Mouse (Mus musculus) ES-E14 (cell line): ENCODE results near the gene Kpnb1. TPM values are rescaled to one million over a fixed set of nuclear protein-coding genes. Genes with fewer than 3 reads are reported as not detected.
A peak's percentile ranks its signal among the peaks of the same experiment; 100 is the strongest.

ENCODE experiments used
- DNase-seq: peaks from one replicate; pipeline ENCODE4 v3.0.0-alpha.2; 2013; ENCODE audit warnings: low read depth, low spot score
- H3K27ac ChIP-seq: 2 replicates; pipeline ENCODE4 v1.5.1; 2012; ENCODE audit warnings: low read depth, mild to moderate bottlenecking, low read length, moderate library complexity, mixed read lengths; ENCODE audit not compliant: poor library complexity, insufficient read depth, severe bottlenecking
- H3K36me3 ChIP-seq: 2 replicates; pipeline ENCODE4 v1.6.1; 2012; ENCODE audit warnings: mild to moderate bottlenecking, low read length, moderate library complexity, mixed read lengths; ENCODE audit not compliant: control insufficient read depth, poor library complexity, insufficient read depth, severe bottlenecking
- H3K4me1 ChIP-seq, 2 experiments: fragments of 150-350 bp in 1 of 2; sonication (generic) in 1 of 2; 2 replicates each; pipeline ENCODE4 v1.6.1; 2012; ENCODE audit warnings: low read length in 2 of 2, mild to moderate bottlenecking in 1 of 2, mixed read lengths in 1 of 2; ENCODE audit not compliant: control insufficient read depth in 2 of 2, insufficient read depth in 2 of 2, poor library complexity in 1 of 2
- H3K4me3 ChIP-seq, 2 experiments: fragments of 150-350 bp in 1 of 2; sonication (generic) in 1 of 2; 2 replicates each; pipeline ENCODE4 v1.5.1; 2012; ENCODE audit warnings: low read length in 2 of 2, low read depth in 1 of 2, mild to moderate bottlenecking in 1 of 2, mixed read lengths in 1 of 2; ENCODE audit not compliant: insufficient read depth in 1 of 2, poor library complexity in 1 of 2, severe bottlenecking in 1 of 2
- H3K9ac ChIP-seq: 2 replicates; pipeline ENCODE4 v1.6.1; 2012; ENCODE audit warnings: low read depth, mild to moderate bottlenecking, low read length, mixed read lengths; ENCODE audit not compliant: poor library complexity, insufficient read depth, severe bottlenecking
- H3K9me3 ChIP-seq: fragments of 150-350 bp; sonication (generic); 2 replicates; pipeline ENCODE4 v1.6.1; 2012; ENCODE audit warnings: low read depth, mild to moderate bottlenecking, low read length; ENCODE audit not compliant: control insufficient read depth, insufficient read depth
- CHD2 ChIP-seq: IDR thresholded peaks from 2 replicates; pipeline ENCODE4 v1.6.1; 2014; ENCODE audit warnings: mild to moderate bottlenecking, low read depth, low read length, inconsistent platforms
- HCFC1 ChIP-seq: IDR thresholded peaks from 2 replicates; pipeline ENCODE4 v1.6.1; 2012; ENCODE audit warnings: low read length, inconsistent platforms, borderline replicate concordance; ENCODE audit not compliant: insufficient read depth
- MAFK ChIP-seq: IDR thresholded peaks from 2 replicates; pipeline ENCODE4 v1.6.1; 2014; ENCODE audit warnings: mild to moderate bottlenecking, low read depth, low read length, inconsistent platforms; ENCODE audit not compliant: insufficient read depth
- ZC3H11A ChIP-seq: IDR thresholded peaks from 2 replicates; pipeline ENCODE4 v1.6.1; 2012; ENCODE audit warnings: low read depth, mild to moderate bottlenecking, inconsistent platforms, low read length, borderline replicate concordance
- ZNF384 ChIP-seq: IDR thresholded peaks from 2 replicates; pipeline ENCODE4 v1.6.1; 2012; ENCODE audit warnings: low read depth, low read length, inconsistent platforms
- in situ Hi-C, 2 experiments: fragments of 600-800 bp; cut with MboI; formaldehyde crosslinking; loops; one replicate each; pipeline ENCODE4 v1.15.1; 2025; ENCODE audit warnings: low sequenced_read_pairs in 2 of 2, inconsistent platforms in 1 of 2; ENCODE audit not compliant: unreplicated experiment in 2 of 2
- total RNA-seq: library from RNA; depleted of rRNA; stranded (reverse); fragments of 300-350 nt; gene quantifications from 2 replicates; pipeline ENCODE4 v1.2.3, GENCODE M21; 2012

Kpnb1 gene
- total RNA-seq, 1 experiment: 369 TPM

DNA sequence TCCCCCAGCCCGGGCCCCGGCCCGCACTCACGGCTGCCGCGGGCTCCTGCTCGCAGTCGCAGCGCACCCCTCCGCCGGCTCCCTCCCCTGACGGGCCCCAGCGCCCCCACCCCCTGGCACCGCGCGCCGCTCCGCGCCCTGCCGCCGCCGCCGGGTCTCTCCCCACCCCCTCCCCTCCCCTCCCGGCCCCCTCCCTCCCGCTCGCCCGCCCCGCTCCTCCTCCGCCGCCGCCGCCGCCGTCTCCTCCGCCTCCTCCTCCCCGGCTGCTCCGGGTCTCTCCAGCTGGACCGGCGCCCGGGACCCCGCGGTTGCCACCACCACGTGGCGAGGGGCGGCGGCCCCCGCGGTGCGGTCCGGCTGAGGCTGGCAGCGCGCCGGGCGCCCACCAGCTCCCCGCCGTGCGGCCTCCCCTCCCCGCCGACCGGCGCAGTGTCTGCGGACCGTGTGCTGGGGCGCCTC lies 36.3 kb downstream of the Kpnb1 start, which contains the start of gene Tbkbp1:
Gene Tbkbp1, minus strand, starts transcription at position 153 of the 459 bp plus-strand sequence.
- H3K4me3 ChIP-seq: peak within 1 kb of the TSS; percentile 90 to 92
- no peak for DNase-seq
- H3K4me1 ChIP-seq: peaks cover 4 to 24% of the 10 kb centered on the region in 2 experiments; a peak in 3 of 4 replicates
- TF ChIP-seq ZC3H11A (no peak), CHD2 (no peak), MAFK (no peak), ZNF384 (no peak), HCFC1 (no peak)
- no peaks in the 10 kb centered on the region; the same call in 1 of the 2 replicates for H3K36me3 ChIP-seq
- peak within 1 kb of the TSS; percentile 68 for H3K27ac ChIP-seq
- H3K9ac ChIP-seq: peak within 1 kb of the TSS; percentile 86
- no peaks in the 10 kb centered on the region for H3K9me3 ChIP-seq
- in situ Hi-C loops: loop anchor here (25.0 kb wide), 3 partner anchors 1086 to 1864 kb away; partner anchors contain the start of gene Top2a (in 1 of the 2)

DNA sequence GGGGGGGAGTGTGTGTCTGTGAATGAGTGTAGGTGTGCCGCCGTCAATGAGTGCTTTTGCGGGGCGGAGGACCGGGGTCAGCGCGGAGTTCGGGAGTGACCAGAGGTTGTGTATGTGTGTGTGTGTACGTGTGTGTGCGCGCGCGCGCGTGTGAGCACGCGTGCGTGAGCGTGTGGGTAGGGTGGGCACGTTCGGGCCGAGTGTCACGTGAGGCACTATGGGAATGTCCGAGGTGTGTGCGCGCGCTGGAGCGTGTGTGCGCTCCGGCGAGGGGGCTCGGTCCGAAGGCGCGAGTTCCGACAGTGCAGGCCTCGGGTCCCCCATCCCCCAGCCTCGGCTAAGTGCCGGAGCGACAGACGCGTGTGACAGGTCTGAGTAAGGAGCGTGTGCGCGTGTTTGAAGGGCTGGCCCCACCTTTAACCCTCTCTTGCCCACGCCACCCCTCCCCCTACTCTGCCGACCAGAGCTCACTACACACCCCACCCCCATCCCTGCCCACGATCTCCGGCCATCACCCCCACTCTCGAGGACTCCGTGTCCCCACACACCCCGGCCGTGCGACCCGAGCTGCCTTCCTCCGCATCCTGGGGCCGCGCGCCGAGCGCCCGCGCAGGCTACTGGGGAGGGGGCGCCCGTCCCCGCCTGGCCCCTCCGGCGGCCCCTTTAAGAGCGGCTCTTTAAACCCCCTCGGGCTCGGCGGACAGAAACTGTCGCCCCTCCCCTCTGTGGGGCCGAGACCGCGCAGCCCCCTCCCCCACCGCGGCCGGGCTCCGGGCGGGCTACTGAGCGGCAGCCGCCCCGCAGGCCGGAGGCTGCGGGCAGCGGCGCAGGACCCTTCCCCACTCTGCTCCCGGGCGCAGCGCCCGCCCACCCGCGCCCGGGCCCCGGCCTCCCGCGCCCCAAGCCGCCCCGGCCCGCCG lies 37.0 kb downstream of the Kpnb1 start:
- TF ChIP-seq HCFC1 (no peak), CHD2 (no peak), ZC3H11A (no peak), MAFK (no peak), ZNF384 (no peak)
- Histone ChIP-seq H3K9me3 (no peaks in the 10 kb centered on the region), H3K36me3 (no peaks in the 10 kb centered on the region; the same call in 1 of the 2 replicates), H3K4me1 (peaks cover 4 to 30% of the 10 kb centered on the region in 2 experiments; a peak in 3 of 4 replicates), H3K9ac (peak overlapping the region; percentile 86), H3K4me3 (peak overlapping the region; percentile 90 to 92), H3K27ac (peak overlapping the region; percentile 68)
- in situ Hi-C loops: loop anchor here (25.0 kb wide), 3 partner anchors 1087 to 1863 kb away; partner anchors contain the start of gene Top2a (in 1 of the 2)
- DNase-seq: no peak

DNA sequence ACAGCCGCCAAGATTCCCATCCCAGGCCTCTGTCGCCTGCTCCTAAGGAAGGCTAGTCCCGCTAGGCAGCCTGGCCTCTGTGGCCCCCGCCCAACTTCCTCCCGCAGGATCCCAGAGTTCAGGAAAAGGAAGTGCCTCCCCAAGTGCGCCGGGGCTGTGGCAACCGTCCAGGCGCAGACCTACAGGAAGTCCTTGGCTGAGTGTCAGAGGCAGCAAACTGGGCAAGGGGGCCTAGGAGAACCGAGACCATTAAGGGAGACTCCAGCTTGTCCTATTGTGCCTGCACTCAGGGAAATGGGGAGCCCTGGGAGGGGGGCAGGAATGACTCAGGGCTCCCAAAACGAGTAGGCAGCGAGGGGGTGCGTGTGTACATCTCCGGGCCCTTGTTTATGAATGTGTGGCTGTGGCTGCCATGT lies 37.7 kb downstream of the Kpnb1 start:
- DNase-seq: no peak
- H3K27ac ChIP-seq: peak overlapping the region; percentile 43; the same call in 1 of the 2 replicates

DNA sequence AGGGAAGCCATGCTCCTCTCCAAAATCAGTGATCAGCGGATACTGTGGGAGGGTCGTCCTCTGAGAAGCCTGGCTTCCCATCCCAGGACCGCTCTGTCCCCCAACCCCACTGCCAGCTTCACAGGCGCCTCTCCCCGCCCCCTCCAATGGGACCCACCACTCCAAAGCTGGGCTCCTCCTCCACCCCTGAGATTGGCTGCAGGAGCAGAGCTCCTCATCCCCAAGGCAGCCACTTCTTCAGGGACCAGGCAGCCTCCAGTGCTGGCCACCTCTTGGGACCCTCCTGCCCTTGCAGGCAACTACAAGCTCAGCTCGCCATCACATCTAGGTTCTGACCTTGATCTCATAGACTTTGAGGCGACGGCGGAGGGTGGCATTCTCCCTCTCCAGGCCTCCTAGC lies 38.7 kb downstream of the Kpnb1 start:
- Histone ChIP-seq H3K36me3 (no peaks in the 10 kb centered on the region; the same call in 1 of the 2 replicates), H3K4me1 (peaks cover 4 to 31% of the 10 kb centered on the region in 2 experiments; a peak in 3 of 4 replicates), H3K27ac (no peak overlapping the region)

More for the DNA sequence above, 37.7 kb downstream of the Kpnb1 start:
- in situ Hi-C loops: loop anchor here (25.0 kb wide), 3 partner anchors 1087 to 1863 kb away; partner anchors contain the start of gene Top2a (in 1 of the 2)
- no peaks in the 10 kb centered on the region for H3K9me3 ChIP-seq
- peak overlapping the region; percentile 86 for H3K9ac ChIP-seq
- TF ChIP-seq HCFC1 (no peak), ZNF384 (no peak), MAFK (no peak), ZC3H11A (no peak), CHD2 (no peak)
- H3K36me3 ChIP-seq: no peaks in the 10 kb centered on the region; the same call in 1 of the 2 replicates
- peak overlapping the region; percentile 90 to 92 for H3K4me3 ChIP-seq
- H3K4me1 ChIP-seq: peaks cover 4 to 31% of the 10 kb centered on the region in 2 experiments; a peak in 3 of 4 replicates

More for the DNA sequence above, 38.7 kb downstream of the Kpnb1 start:
- Histone ChIP-seq H3K9ac (no peak overlapping the region), H3K9me3 (no peaks in the 10 kb centered on the region), H3K4me3 (peak overlapping the region; percentile 16 to 90; a peak in 2 of 4 replicates)
- in situ Hi-C loops: no loop called here
- TF ChIP-seq ZC3H11A: no peak
- TF ChIP-seq HCFC1: no peak
- TF ChIP-seq MAFK: no peak
- TF ChIP-seq CHD2: no peak
- no peak for TF ChIP-seq ZNF384
- no peak for DNase-seq
